18 mouse cellular contexts compared by ENCODE assay signal in genomic region chr8:127884641-127885040, GRCm38 (mm10).
"Had no signal": no experiment of that assay in that cellular context is flagged by ENCODE, and none has a peak within 500 bp of the region (broad histone marks: within the 10 kb centered on the region; RNA-seq: fewer than 3 reads in every experiment).

No protein-coding gene starts in this region.

- H3K4me2 ChIP-seq: liver, embryonic 15.5 days; lung, embryonic 15.5 days; midbrain, embryonic 11.5 days; midbrain, embryonic 13.5 days; midbrain, embryonic 15.5 days; neural tube, embryonic 12.5 days; stomach, embryonic 15.5 days had no signal

- H3K27ac ChIP-seq: liver, embryonic 15.5 days; lung, embryonic 15.5 days; macrophage; midbrain, embryonic 13.5 days; midbrain, embryonic 15.5 days; neural tube, embryonic 12.5 days; stomach, embryonic 15.5 days; stomach, postnatal 0 days had no signal

- H3K4me3 ChIP-seq: liver, embryonic 15.5 days; lung, embryonic 15.5 days; megakaryocyte, embryonic 14.5 days; midbrain, embryonic 13.5 days; midbrain, embryonic 15.5 days; neural tube, embryonic 12.5 days; stomach, embryonic 15.5 days had no signal

- H3K27me3 ChIP-seq: liver, embryonic 15.5 days; lung, embryonic 15.5 days; megakaryocyte, embryonic 14.5 days; midbrain, embryonic 13.5 days; midbrain, embryonic 15.5 days; neural tube, embryonic 12.5 days; stomach, embryonic 15.5 days had no signal

- H3K36me3 ChIP-seq: liver, embryonic 15.5 days; lung, embryonic 15.5 days; midbrain, embryonic 13.5 days; midbrain, embryonic 15.5 days; neural tube, embryonic 12.5 days; stomach, embryonic 15.5 days had no signal

- ATAC-seq: liver, postnatal 0 days; lung, postnatal 0 days; midbrain, embryonic 13.5 days; midbrain, embryonic 15.5 days had no signal

- H3K9ac ChIP-seq: liver, embryonic 15.5 days; liver, postnatal 0 days; lung, embryonic 15.5 days; midbrain, embryonic 13.5 days; midbrain, embryonic 15.5 days; neural tube, embryonic 12.5 days; stomach, embryonic 15.5 days had no signal

- DNase-seq: liver, postnatal 0 days; lung, adult 2 months; lung, postnatal 36 days; right cerebral cortex, postnatal 25 days; thymus, adult 2 months; thymus, postnatal 25 days; thymus, postnatal 4 days had no signal

- H3K4me1 ChIP-seq: liver, embryonic 15.5 days; lung, embryonic 15.5 days; megakaryocyte, embryonic 14.5 days; midbrain, embryonic 13.5 days; midbrain, embryonic 15.5 days; neural tube, embryonic 12.5 days; stomach, embryonic 15.5 days had no signal

- H3K9me3 ChIP-seq: liver, embryonic 15.5 days; lung, embryonic 15.5 days; midbrain, embryonic 13.5 days; midbrain, embryonic 15.5 days; neural tube, embryonic 12.5 days; stomach, embryonic 15.5 days had no signal
